In the genomic region with DNA sequence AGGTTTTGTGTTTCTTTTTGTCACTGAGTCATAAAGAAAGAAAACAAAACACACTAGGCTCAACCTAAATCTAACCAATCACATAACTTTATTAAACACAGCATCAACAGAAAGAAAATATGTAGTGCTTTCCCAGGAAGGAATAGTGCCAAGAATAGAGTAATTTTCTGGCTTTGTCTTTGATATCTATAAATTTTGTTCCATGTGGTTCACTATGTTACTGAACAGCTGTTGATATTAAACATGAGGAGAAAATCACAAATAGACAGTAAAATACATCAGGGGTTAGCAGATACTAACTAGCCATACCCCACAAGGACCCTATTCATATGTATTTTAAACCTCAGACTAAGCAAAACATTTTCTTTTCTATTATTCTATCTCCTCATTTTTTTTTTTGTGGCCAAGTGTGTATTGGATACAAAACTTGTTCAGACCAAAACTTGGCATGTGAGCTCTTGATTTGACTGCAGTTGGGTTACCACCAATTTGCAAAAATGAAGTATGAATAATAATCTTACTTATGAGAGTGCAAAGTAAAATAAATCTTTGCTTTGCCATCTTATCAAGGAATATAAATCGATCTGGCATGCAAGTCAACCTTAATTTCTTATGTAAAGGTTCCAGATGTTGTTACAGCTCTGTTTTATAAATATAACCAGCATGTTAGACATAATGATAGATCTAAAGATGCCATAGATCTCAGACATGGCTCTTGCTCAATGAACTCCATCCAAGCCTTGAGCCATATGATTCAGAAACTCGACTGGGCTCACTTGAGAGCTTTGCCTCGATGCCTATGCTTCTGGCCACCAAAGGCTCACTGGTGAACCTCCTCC, we compare ENCODE assay signal across 21 mouse cellular contexts. TPM values are rescaled to one million over a fixed set of nuclear protein-coding genes. Genes with fewer than 3 reads are reported as not detected.
DNase-seq lines count a peak whose midpoint lies in the region; ATAC-seq and TF ChIP-seq lines count a peak whose summit lies in the region.
"Had no signal": no experiment of that assay in that cellular context is flagged by ENCODE, and none has a peak within 500 bp of the region (broad histone marks: within the 10 kb centered on the region; RNA-seq: fewer than 3 reads in every experiment).

No protein-coding gene starts in this region.

- no peak overlapping the region for H3K4me3 ChIP-seq in gastrocnemius, adult 2 months
- no peak overlapping the region for H3K4me3 ChIP-seq in limb, embryonic 13.5 days
- H3K4me3 ChIP-seq in limb, embryonic 10.5 days, result no peak overlapping the region
- H3K4me3 ChIP-seq in embryonic facial prominence, embryonic 14.5 days (ENCODE audit: low read depth, low read length), result no peak overlapping the region
- no peak overlapping the region for H3K4me3 ChIP-seq in stomach, embryonic 16.5 days (replicated peaks; ENCODE audit: low read length)
- H3K4me3 ChIP-seq in liver, embryonic 11.5 days (ENCODE audit: low read depth, low read length), result no peak overlapping the region
- H3K4me3 ChIP-seq: embryonic facial prominence, embryonic 12.5 days; forebrain, embryonic 12.5 days; heart, adult 2 months; hindbrain, embryonic 12.5 days; midbrain, embryonic 10.5 days had no signal

- H3K4me1 ChIP-seq in limb, embryonic 13.5 days, result no peaks in the 10 kb centered on the region
- no peaks in the 10 kb centered on the region for H3K4me1 ChIP-seq in limb, embryonic 10.5 days
- H3K4me1 ChIP-seq in embryonic facial prominence, embryonic 14.5 days (ENCODE audit: control insufficient read depth, insufficient read depth, low read length), result peaks cover 5% of the 10 kb centered on the region; the same call in 1 of the 2 replicates
- no peaks in the 10 kb centered on the region for H3K4me1 ChIP-seq in stomach, embryonic 16.5 days (ENCODE audit: control insufficient read depth, insufficient read depth, low read length)
- no peaks in the 10 kb centered on the region for H3K4me1 ChIP-seq in liver, embryonic 11.5 days (replicated peaks; ENCODE audit: control insufficient read depth, insufficient read depth, low read length)
- H3K4me1 ChIP-seq: embryonic facial prominence, embryonic 12.5 days; forebrain, embryonic 12.5 days; hindbrain, embryonic 12.5 days; midbrain, embryonic 10.5 days had no signal

- intact Hi-C loops in gastrocnemius, adult 2 months (cut with DNase I), result no loop called here
- intact Hi-C loops in gastrocnemius, postnatal 14 days (cut with DNase I; ENCODE audit: low total_unique reads), result no loop called here

- H3K27ac ChIP-seq in gastrocnemius, adult 2 months, result 0 out of 2 replicates have a peak overlapping the region, but pooled peaks have one; percentile 6
- 0 out of 2 replicates have a peak overlapping the region, but pooled peaks have one; percentile 2 for H3K27ac ChIP-seq in limb, embryonic 13.5 days
- H3K27ac ChIP-seq in limb, embryonic 10.5 days, result no peak overlapping the region
- peak overlapping the region; percentile 44; the same call in 1 of the 2 replicates for H3K27ac ChIP-seq in embryonic facial prominence, embryonic 14.5 days (replicated peaks; ENCODE audit: low read depth, low read length)
- H3K27ac ChIP-seq in stomach, embryonic 16.5 days (ENCODE audit: low read length), result peak overlapping the region; percentile 85
- H3K27ac ChIP-seq in liver, embryonic 11.5 days (ENCODE audit: low read depth, low read length), result no peak overlapping the region
- H3K27ac ChIP-seq: embryonic facial prominence, embryonic 12.5 days; forebrain, embryonic 12.5 days; heart, adult 2 months; hindbrain, embryonic 12.5 days; liver, embryonic 14.5 days; midbrain, embryonic 10.5 days had no signal

- ATAC-seq in limb, embryonic 13.5 days (ENCODE audit: low FRiP score, low read depth), result no peak
- peak; percentile 57 for ATAC-seq in embryonic facial prominence, embryonic 14.5 days (ENCODE audit: low read depth)
- ATAC-seq in stomach, embryonic 16.5 days (ENCODE audit: insufficient read depth, low FRiP score), result peak; percentile 75; the same call in 1 of the 2 replicates
- ATAC-seq in liver, embryonic 11.5 days (replicated peaks; ENCODE audit: low FRiP score), result no peak

- WGBS in limb, embryonic 13.5 days, result 73% methylated on average over 3 of the region's 3 CpGs
- 89% methylated on average over 3 of the region's 3 CpGs for WGBS in limb, embryonic 10.5 days
- WGBS in embryonic facial prominence, embryonic 14.5 days, result 58% methylated on average over 3 of the region's 3 CpGs
- WGBS in stomach, embryonic 16.5 days, result 57% methylated on average over 3 of the region's 3 CpGs
- WGBS in liver, embryonic 11.5 days, result 59% methylated on average over 3 of the region's 3 CpGs

- H3K9me3 ChIP-seq in limb, embryonic 13.5 days, result peaks cover 9% of the 10 kb centered on the region; the same call in 1 of the 2 replicates
- no peaks in the 10 kb centered on the region for H3K9me3 ChIP-seq in limb, embryonic 10.5 days (replicated peaks)
- peaks cover 16% of the 10 kb centered on the region for H3K9me3 ChIP-seq in embryonic facial prominence, embryonic 14.5 days (ENCODE audit: control insufficient read depth, low read length)
- peaks cover 10% of the 10 kb centered on the region; the same call in 1 of the 2 replicates for H3K9me3 ChIP-seq in stomach, embryonic 16.5 days (replicated peaks; ENCODE audit: control insufficient read depth, low read length)
- no peaks in the 10 kb centered on the region for H3K9me3 ChIP-seq in liver, embryonic 11.5 days (ENCODE audit: control insufficient read depth, low read length)
- H3K9me3 ChIP-seq: forebrain, embryonic 12.5 days; hindbrain, embryonic 12.5 days; midbrain, embryonic 10.5 days had no signal

- TF ChIP-seq CTCF in gastrocnemius, adult 2 months (IDR thresholded peaks at IDR 0.05), result no peak

- H3K4me2 ChIP-seq in limb, embryonic 13.5 days (replicated peaks), result no peak overlapping the region
- H3K4me2 ChIP-seq in embryonic facial prominence, embryonic 14.5 days (ENCODE audit: low read depth, low read length), result no peak overlapping the region
- no peak overlapping the region for H3K4me2 ChIP-seq in stomach, embryonic 16.5 days (ENCODE audit: low read depth, low read length)
- H3K4me2 ChIP-seq in liver, embryonic 11.5 days, result no peak overlapping the region
- H3K4me2 ChIP-seq: embryonic facial prominence, embryonic 12.5 days; forebrain, embryonic 12.5 days; hindbrain, embryonic 12.5 days had no signal

- H3K27me3 ChIP-seq in limb, embryonic 13.5 days, result no peaks in the 10 kb centered on the region
- no peaks in the 10 kb centered on the region for H3K27me3 ChIP-seq in limb, embryonic 10.5 days (ENCODE audit: low read depth, poor library complexity, severe bottlenecking)
- no peaks in the 10 kb centered on the region for H3K27me3 ChIP-seq in embryonic facial prominence, embryonic 14.5 days (replicated peaks; ENCODE audit: control insufficient read depth, insufficient read depth, low read length)
- no peaks in the 10 kb centered on the region for H3K27me3 ChIP-seq in stomach, embryonic 16.5 days (ENCODE audit: control insufficient read depth, insufficient read depth, low read length)
- no peaks in the 10 kb centered on the region for H3K27me3 ChIP-seq in liver, embryonic 11.5 days (replicated peaks; ENCODE audit: control insufficient read depth, insufficient read depth, low read length)
- H3K27me3 ChIP-seq: embryonic facial prominence, embryonic 12.5 days; forebrain, embryonic 12.5 days; hindbrain, embryonic 12.5 days had no signal

- H3K36me3 ChIP-seq in limb, embryonic 13.5 days, result no peaks in the 10 kb centered on the region
- no peaks in the 10 kb centered on the region for H3K36me3 ChIP-seq in limb, embryonic 10.5 days
- H3K36me3 ChIP-seq in embryonic facial prominence, embryonic 14.5 days (ENCODE audit: control insufficient read depth, insufficient read depth, low read length), result no peaks in the 10 kb centered on the region
- no peaks in the 10 kb centered on the region for H3K36me3 ChIP-seq in stomach, embryonic 16.5 days (ENCODE audit: control insufficient read depth, insufficient read depth, low read length)
- H3K36me3 ChIP-seq in liver, embryonic 11.5 days (ENCODE audit: control insufficient read depth, insufficient read depth, low read length), result no peaks in the 10 kb centered on the region
- H3K36me3 ChIP-seq: embryonic facial prominence, embryonic 12.5 days; forebrain, embryonic 12.5 days; hindbrain, embryonic 12.5 days; midbrain, embryonic 10.5 days had no signal

- H3K9ac ChIP-seq in limb, embryonic 13.5 days, result no peak overlapping the region
- no peak overlapping the region for H3K9ac ChIP-seq in embryonic facial prominence, embryonic 14.5 days (ENCODE audit: low read depth, low read length)
- no peak overlapping the region for H3K9ac ChIP-seq in stomach, embryonic 16.5 days (ENCODE audit: low read length)
- no peak overlapping the region for H3K9ac ChIP-seq in liver, embryonic 11.5 days (ENCODE audit: low read depth, low read length)
- H3K9ac ChIP-seq: embryonic facial prominence, embryonic 12.5 days; forebrain, embryonic 12.5 days; hindbrain, embryonic 12.5 days; liver, embryonic 14.5 days had no signal

- no peak for DNase-seq in gastrocnemius, adult 2 months
- no peak for DNase-seq in gastrocnemius, postnatal 14 days
- DNase-seq in limb, embryonic 10.5 days (ENCODE audit: low spot score), result no peak
- peak; percentile 85 for DNase-seq in embryonic facial prominence, embryonic 14.5 days (ENCODE audit: low spot score)
- no peak for DNase-seq in liver, embryonic 11.5 days (ENCODE audit: low spot score)
- DNase-seq: adrenal gland, postnatal 14 days; B cell, adult 2 months; cerebellum, adult 2 months; heart, adult 2 months; kidney, adult 18-20 months; layer of hippocampus, postnatal 36 days; lung, postnatal 36 days; spleen, adult 18-20 months; thymus, postnatal 36 days had no signal

RNA-seq across cellular contexts. Expression of gene Tmem26, which starts 16.2 kb away (rescaled TPM):
- under 1 TPM; 0.59 to 0.66 TPM for total RNA-seq in gastrocnemius, adult 2 months (2021)
- under 1 TPM; 0.70 to 0.84 TPM for total RNA-seq in gastrocnemius, postnatal 14 days (2021)
- polyA plus RNA-seq in limb, embryonic 13.5 days (2015; fragmentation: Nextera tagmentation; extraction: Ambion mirVana), result 57.6 and 58.6 TPM in 2 replicates
- polyA plus RNA-seq in limb, embryonic 10.5 days (2016; fragmentation: Nextera tagmentation; extraction: Ambion mirVana), result 3.7 and 16.2 TPM in 2 replicates
- polyA plus RNA-seq in embryonic facial prominence, embryonic 14.5 days (2014; fragmentation: Nextera tagmentation; extraction: Ambion mirVana), result 31.9 and 39.4 TPM in 2 replicates
- polyA plus RNA-seq in stomach, embryonic 16.5 days (2015; fragmentation: Nextera tagmentation; extraction: Ambion mirVana), result 12.2 and 12.8 TPM in 2 replicates
- 7.4 and 7.5 TPM in 2 replicates for polyA plus RNA-seq in liver, embryonic 11.5 days (2014; fragmentation: Nextera tagmentation; extraction: Ambion mirVana)

Comparison
In these comparisons a context has a peak if more than half of its experiments do, and no peak if none do; other contexts are left out.
1. H3K27ac ChIP-seq: peak in gastrocnemius, adult 2 months (single experiment), limb, embryonic 13.5 days (single experiment), embryonic facial prominence, embryonic 14.5 days (single experiment) and stomach, embryonic 16.5 days (single experiment); none in limb, embryonic 10.5 days (single experiment) and liver, embryonic 11.5 days (single experiment).
2. ATAC-seq: peak in embryonic facial prominence, embryonic 14.5 days (single experiment) and stomach, embryonic 16.5 days (single experiment); none in limb, embryonic 13.5 days (single experiment) and liver, embryonic 11.5 days (single experiment).